ENCODE assay signal across 8 mouse cellular contexts in the genomic region with DNA sequence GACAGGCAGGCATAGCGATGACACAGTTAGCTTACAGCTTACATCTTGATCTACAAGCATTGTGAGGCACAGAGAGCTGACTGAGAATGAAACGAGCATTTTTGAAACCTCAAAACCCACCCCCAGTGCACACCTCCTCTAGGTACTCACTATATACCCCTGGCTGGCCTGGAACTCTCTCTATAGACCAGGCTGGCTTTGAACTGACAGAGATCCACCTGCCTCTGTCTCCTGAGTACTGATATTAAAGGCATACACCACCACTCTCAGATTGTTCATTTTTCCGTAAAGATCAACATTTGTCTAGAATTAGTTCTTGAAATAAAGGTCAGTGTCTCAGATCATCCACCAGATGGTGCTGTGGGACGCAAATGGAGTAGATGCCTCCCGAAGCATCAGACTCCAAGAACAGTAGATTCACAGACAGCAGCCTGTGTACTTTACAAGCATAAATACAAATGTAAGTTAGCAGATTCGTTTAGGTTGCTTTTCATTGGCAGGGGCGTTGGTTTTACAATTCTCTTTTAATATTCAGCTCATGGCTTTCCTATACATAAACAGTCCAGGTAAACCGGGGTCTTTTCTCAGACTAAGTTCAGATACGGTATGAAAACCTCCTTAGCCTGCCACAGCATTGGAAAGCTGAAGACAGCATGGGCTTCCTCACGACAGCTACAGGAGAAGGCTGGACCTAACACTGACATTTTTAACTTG. TPM values are rescaled to one million over a fixed set of nuclear protein-coding genes. Genes with fewer than 3 reads are reported as not detected.
DNase-seq lines count a peak whose midpoint lies in the region; ATAC-seq lines count a peak whose summit lies in the region.

No protein-coding gene starts in this region.

- no peaks in the 10 kb centered on the region for H3K36me3 ChIP-seq in intestine, embryonic 15.5 days
- H3K36me3 ChIP-seq in limb, embryonic 12.5 days: no peaks in the 10 kb centered on the region
- no peaks in the 10 kb centered on the region for H3K36me3 ChIP-seq in midbrain, embryonic 13.5 days
- no peaks in the 10 kb centered on the region for H3K36me3 ChIP-seq in splenic B cell, adult 2 months (ENCODE audit: control insufficient read depth, insufficient read depth, low read length, poor library complexity, severe bottlenecking)

- peak overlapping the region; percentile 31; the same call in 1 of the 2 replicates for H3K9ac ChIP-seq in intestine, embryonic 15.5 days
- H3K9ac ChIP-seq in limb, embryonic 12.5 days (replicated peaks): peak overlapping the region; percentile 48; the same call in 1 of the 2 replicates
- H3K9ac ChIP-seq in midbrain, embryonic 13.5 days (replicated peaks): peak overlapping the region; percentile 25; the same call in 1 of the 2 replicates

- H3K4me2 ChIP-seq in intestine, embryonic 15.5 days (replicated peaks): peak overlapping the region; percentile 56
- H3K4me2 ChIP-seq in limb, embryonic 12.5 days: peak overlapping the region; percentile 64
- H3K4me2 ChIP-seq in midbrain, embryonic 13.5 days (replicated peaks): peak overlapping the region; percentile 46

- no peaks in the 10 kb centered on the region for H3K9me3 ChIP-seq in intestine, embryonic 15.5 days
- no peaks in the 10 kb centered on the region for H3K9me3 ChIP-seq in limb, embryonic 12.5 days
- H3K9me3 ChIP-seq in midbrain, embryonic 13.5 days: no peaks in the 10 kb centered on the region

- peaks cover 4% of the 10 kb centered on the region; the same call in 1 of the 2 replicates for H3K4me1 ChIP-seq in intestine, embryonic 15.5 days (replicated peaks)
- peaks cover 10% of the 10 kb centered on the region for H3K4me1 ChIP-seq in limb, embryonic 12.5 days (replicated peaks)
- H3K4me1 ChIP-seq in midbrain, embryonic 13.5 days (replicated peaks): peaks cover 7% of the 10 kb centered on the region

- no peaks in the 10 kb centered on the region for H3K27me3 ChIP-seq in intestine, embryonic 15.5 days (replicated peaks)
- no peaks in the 10 kb centered on the region for H3K27me3 ChIP-seq in limb, embryonic 12.5 days
- peaks cover 3% of the 10 kb centered on the region; the same call in 1 of the 2 replicates for H3K27me3 ChIP-seq in midbrain, embryonic 13.5 days
- no peaks in the 10 kb centered on the region for H3K27me3 ChIP-seq in splenic B cell, adult 2 months (ENCODE audit: control insufficient read depth, insufficient read depth, low read length, poor library complexity, severe bottlenecking)

- peak overlapping the region; percentile 20 for H3K4me3 ChIP-seq in intestine, embryonic 15.5 days (replicated peaks)
- peak overlapping the region; percentile 38 for H3K4me3 ChIP-seq in limb, embryonic 12.5 days (replicated peaks)
- H3K4me3 ChIP-seq in midbrain, embryonic 13.5 days (replicated peaks): peak overlapping the region; percentile 1

- WGBS in intestine, embryonic 15.5 days: 10% methylated on average over 10 of the region's 10 CpGs
- 17% methylated on average over 10 of the region's 10 CpGs for WGBS in limb, embryonic 12.5 days
- WGBS in midbrain, embryonic 13.5 days: 19% methylated on average over 10 of the region's 10 CpGs

- peak; percentile 52 to 56 for DNase-seq in urinary bladder, postnatal 36 days (ENCODE audit: low spot score in 2 of 2)
- DNase-seq in urinary bladder, postnatal 4 days (ENCODE audit: low spot score in 2 of 2): no peak
- DNase-seq in cerebellum, postnatal 4 days (ENCODE audit: low spot score in 2 of 2): peak; percentile 50 to 67
- DNase-seq in gastrocnemius, postnatal 14 days: peak; percentile 47
- DNase-seq in splenic B cell, adult 2 months (ENCODE audit: low read depth, low spot score): peak; percentile 80

- peak; percentile 76 for ATAC-seq in intestine, embryonic 15.5 days
- peak; percentile 49; the same call in 1 of the 2 replicates for ATAC-seq in limb, embryonic 12.5 days (ENCODE audit: insufficient number of reproducible peaks, insufficient read depth, low FRiP score, low TSS enrichment, low read depth)
- peak; percentile 75 for ATAC-seq in midbrain, embryonic 13.5 days

- no peak overlapping the region for H3K27ac ChIP-seq in intestine, embryonic 15.5 days
- H3K27ac ChIP-seq in limb, embryonic 12.5 days: peak overlapping the region; percentile 72
- no peak overlapping the region for H3K27ac ChIP-seq in midbrain, embryonic 13.5 days

- intact Hi-C loops in gastrocnemius, postnatal 14 days (cut with DNase I; ENCODE audit: low total_unique reads): loop anchor here (2.0 kb wide), 1 partner anchor 71 kb away; no protein-coding TSS in a partner anchor

RNA-seq across cellular contexts. Expression of gene Eid1, which starts 12.9 kb away (rescaled TPM):
- 10 to 100 TPM; 44.0 to 51.5 TPM for total RNA-seq in gastrocnemius, postnatal 14 days (2021)
- polyA plus RNA-seq in intestine, embryonic 15.5 days (2015; fragmentation: Nextera tagmentation; extraction: Ambion mirVana): 105 and 114 TPM in 2 replicates
- polyA plus RNA-seq in limb, embryonic 12.5 days (2016; fragmentation: Nextera tagmentation; extraction: Ambion mirVana): 276 and 293 TPM in 2 replicates
- 359 and 367 TPM in 2 replicates for polyA plus RNA-seq in midbrain, embryonic 13.5 days (2015; fragmentation: Nextera tagmentation; extraction: Ambion mirVana)

RNA-seq across cellular contexts. Expression of gene Cep152, which starts 35.1 kb away (rescaled TPM):
- total RNA-seq in gastrocnemius, postnatal 14 days (2021): 1 to 10 TPM; 1.1 to 1.2 TPM
- polyA plus RNA-seq in intestine, embryonic 15.5 days (2015; fragmentation: Nextera tagmentation; extraction: Ambion mirVana): 4.7 TPM in 2 replicates
- 9.3 and 9.7 TPM in 2 replicates for polyA plus RNA-seq in limb, embryonic 12.5 days (2016; fragmentation: Nextera tagmentation; extraction: Ambion mirVana)
- 4.0 and 4.3 TPM in 2 replicates for polyA plus RNA-seq in midbrain, embryonic 13.5 days (2015; fragmentation: Nextera tagmentation; extraction: Ambion mirVana)

Comparison
In these comparisons a context has a peak if more than half of its experiments do, and no peak if none do; other contexts are left out.
1. DNase-seq: peak in urinary bladder, postnatal 36 days (2 of 2), cerebellum, postnatal 4 days (2 of 2), gastrocnemius, postnatal 14 days (single experiment) and splenic B cell, adult 2 months (single experiment); none in urinary bladder, postnatal 4 days (0 of 2).
2. Peak in every context shown above with its lines, with median percentiles within 50 percentile points of each other: ATAC-seq, H3K4me2 ChIP-seq, H3K4me3 ChIP-seq and H3K9ac ChIP-seq.